Mouse (Mus musculus) heart, embryonic 14.5 days (tissue): ENCODE measurements around the gene Clic1. TPM values are rescaled to one million over a fixed set of nuclear protein-coding genes. Genes with fewer than 3 reads are reported as not detected.
"Not testable (repeated sequence)": the region's sequence is repeated elsewhere in the genome, so short reads cannot be mapped to it uniquely, and the experiment has no call there.

ENCODE experiments used
- ATAC-seq: fragments of 200-750 bp; cut with Nextera tagmentation; 2 replicates; pipeline ENCODE4 v1.8.0; 2017; ENCODE audit warnings: low read depth, moderate TSS enrichment; ENCODE audit not compliant: insufficient number of reproducible peaks, insufficient read depth, low FRiP score
- H3K27ac ChIP-seq, 2 experiments: fragments of 200-500 bp in 1 of 2; fragments of 300-500 bp in 1 of 2; sonication (generic) in 1 of 2; replicated peaks in 1 of 2; 2 replicates each; pipeline ENCODE4 v1.5.1; 2012 to 2014; ENCODE audit warnings: low read depth in 2 of 2, low read length in 2 of 2, control low read depth in 1 of 2, mild to moderate bottlenecking in 1 of 2, mixed read lengths in 1 of 2; ENCODE audit not compliant: control insufficient read depth in 1 of 2, insufficient read depth in 1 of 2
- H3K27me3 ChIP-seq: fragments of 300-500 bp; sonication (generic); 2 replicates; pipeline ENCODE4 v1.6.1; 2014; ENCODE audit warnings: mild to moderate bottlenecking, low read length, control low read depth; ENCODE audit not compliant: control insufficient read depth, insufficient read depth
- H3K36me3 ChIP-seq: fragments of 300-500 bp; sonication (generic); 2 replicates; pipeline ENCODE4 v1.6.1; 2014; ENCODE audit warnings: mild to moderate bottlenecking, control low read depth, low read length, mixed read lengths; ENCODE audit not compliant: control insufficient read depth, insufficient read depth
- H3K4me1 ChIP-seq, 2 experiments: fragments of 200-500 bp in 1 of 2; fragments of 300-500 bp in 1 of 2; sonication (generic) in 1 of 2; 2 replicates each; pipeline ENCODE4 v1.6.1; 2012 to 2014; ENCODE audit warnings: low read length in 2 of 2, control low read depth in 1 of 2, mixed read lengths in 1 of 2; ENCODE audit not compliant: control insufficient read depth in 2 of 2, insufficient read depth in 2 of 2
- H3K4me2 ChIP-seq: fragments of 300-500 bp; sonication (generic); 2 replicates; pipeline ENCODE4 v1.6.1; 2014; ENCODE audit warnings: mild to moderate bottlenecking, low read length
- H3K4me3 ChIP-seq, 2 experiments: fragments of 200-500 bp in 1 of 2; fragments of 300-500 bp in 1 of 2; sonication (generic) in 1 of 2; 2 replicates each; pipeline ENCODE4 v1.5.1; 2012 to 2014; ENCODE audit warnings: low read length in 2 of 2, mild to moderate bottlenecking in 2 of 2, control low read depth in 1 of 2, low read depth in 1 of 2, moderate library complexity in 1 of 2; ENCODE audit not compliant: control insufficient read depth in 1 of 2, insufficient read depth in 1 of 2
- H3K9ac ChIP-seq: fragments of 300-500 bp; sonication (generic); 2 replicates; pipeline ENCODE4 v1.6.1; 2014; ENCODE audit warnings: mild to moderate bottlenecking, low read length
- H3K9me3 ChIP-seq: fragments of 300-500 bp; sonication (generic); 2 replicates; pipeline ENCODE4 v1.6.1; 2016; ENCODE audit warnings: low read length, control low read depth; ENCODE audit not compliant: control insufficient read depth
- WGBS: fragments of 180-500 bp; shearing (Covaris S2); extraction: QIAGEN DNeasy Blood & Tissue Kit; methylation state at CpG from one replicate; pipeline ENCODE4 v1.1.7; 2014; 5-methylcytosine and 5-hydroxymethylcytosine counted together
- polyA plus RNA-seq: library from polyadenylated mRNA; unstranded; fragments of >200 nt; fragmentation: Nextera tagmentation; extraction: Ambion mirVana; gene quantifications from 2 replicates; pipeline ENCODE4 v1.2.1, GENCODE M21; 2014

Clic1 gene
- polyA plus RNA-seq, 1 experiment from 2014 or later, result 108 TPM

GRCm38 (mm10) chr17:35005158-35005557 is 44.6 kb upstream of the Clic1 start:
- Histone ChIP-seq H3K4me2 (no peak overlapping the region), H3K4me1 (peaks cover 7 to 18% of the 10 kb centered on the region in 2 experiments), H3K9ac (no peak overlapping the region), H3K9me3 (no peaks in the 10 kb centered on the region), H3K27ac (no peak overlapping the region), H3K4me3 (no peak overlapping the region), H3K27me3 (no peaks in the 10 kb centered on the region), H3K36me3 (peaks cover 63% of the 10 kb centered on the region)
- no peak for ATAC-seq
- WGBS, result 86% methylated on average over 10 of the region's 10 CpGs

- not testable (repeated sequence) for H3K9ac ChIP-seq
Measured at GRCm38 (mm10) chr17:35005902-35006301, 43.9 kb upstream of the Clic1 start.

DNA sequence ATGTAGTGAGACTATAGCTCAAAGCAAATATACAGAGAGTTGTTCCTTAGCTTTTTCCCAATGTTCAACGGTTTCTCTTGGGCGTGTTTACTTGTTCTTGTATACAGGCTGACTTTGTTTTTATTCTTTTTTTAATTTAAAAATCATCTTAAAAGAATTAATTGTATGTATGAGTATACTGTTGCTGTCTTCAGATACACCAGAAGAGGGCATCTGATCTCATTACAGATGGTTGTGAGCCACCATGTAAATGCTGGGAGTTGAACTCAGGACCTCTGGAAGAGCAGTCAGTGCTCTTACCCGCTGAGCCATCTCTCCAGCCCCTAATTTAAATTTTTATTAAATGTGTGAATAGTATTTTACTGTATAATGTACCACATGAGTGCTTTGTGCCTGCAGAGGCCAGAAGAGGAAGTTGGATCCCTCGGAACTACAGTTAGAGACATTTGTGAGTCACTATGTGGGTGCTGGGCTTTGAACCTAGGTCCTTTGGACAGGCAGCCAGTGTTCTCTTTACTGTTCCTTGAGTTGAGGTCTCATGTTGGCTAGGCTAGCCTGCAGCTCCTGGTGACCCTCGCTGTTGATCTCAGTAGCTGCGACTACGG is 42.3 kb upstream of the Clic1 start:
- Histone ChIP-seq H3K4me2 (no peak overlapping the region), H3K27ac (no peak overlapping the region), H3K4me3 (no peak overlapping the region), H3K9me3 (no peaks in the 10 kb centered on the region), H3K27me3 (no peaks in the 10 kb centered on the region), H3K9ac (no peak overlapping the region), H3K4me1 (peaks cover 2 to 10% of the 10 kb centered on the region in 2 experiments), H3K36me3 (peaks cover 86% of the 10 kb centered on the region)
- WGBS, result 96% methylated on average over 7 of the region's 7 CpGs
- ATAC-seq, result no peak

More at GRCm38 (mm10) chr17:35005902-35006301, 43.9 kb upstream of the Clic1 start:
- ATAC-seq, H3K27ac ChIP-seq, H3K27me3 ChIP-seq, H3K4me3 ChIP-seq, H3K9me3 ChIP-seq, H3K4me2 ChIP-seq: not testable (repeated sequence)
- peaks cover 7 to 18% of the 10 kb centered on the region in 2 experiments for H3K4me1 ChIP-seq
- 93% methylated on average over 4 of the region's 5 CpGs for WGBS
- peaks cover 71% of the 10 kb centered on the region for H3K36me3 ChIP-seq

DNA sequence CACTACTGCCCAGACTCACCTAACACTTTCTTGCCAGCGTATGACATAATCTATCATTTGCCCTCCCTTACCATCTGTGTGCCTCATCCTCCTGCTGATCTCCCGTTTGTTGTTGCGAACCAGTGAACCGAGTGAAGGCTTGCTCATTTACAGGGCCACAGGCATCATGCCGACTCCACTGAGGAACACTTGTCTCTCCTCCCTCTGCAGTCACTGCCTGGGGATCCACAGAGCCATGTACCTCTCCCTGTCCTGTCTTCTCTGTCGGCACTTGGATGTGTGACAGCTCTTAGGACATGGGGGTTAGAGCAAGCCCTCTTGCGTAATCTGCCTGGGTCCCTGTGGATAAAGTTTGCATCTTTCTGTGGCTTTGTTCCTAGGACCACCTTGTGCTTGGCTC is 40.2 kb upstream of the Clic1 start:
- Histone ChIP-seq H3K4me1 (no peaks in the 10 kb centered on the region), H3K27ac (no peak overlapping the region), H3K4me3 (no peak overlapping the region), H3K9ac (no peak overlapping the region), H3K4me2 (no peak overlapping the region), H3K9me3 (no peaks in the 10 kb centered on the region), H3K27me3 (no peaks in the 10 kb centered on the region), H3K36me3 (peaks cover 96% of the 10 kb centered on the region)
- no peak for ATAC-seq
- WGBS, result 88% methylated on average over 7 of the region's 7 CpGs

GRCm38 (mm10) chr17:35011440-35011839 is 38.3 kb upstream of the Clic1 start:
- Histone ChIP-seq H3K9ac (no peak overlapping the region), H3K27me3 (no peaks in the 10 kb centered on the region), H3K4me1 (peaks cover 5 to 6% of the 10 kb centered on the region in 2 experiments), H3K36me3 (peaks cover 94% of the 10 kb centered on the region), H3K4me3 (no peak overlapping the region), H3K9me3 (no peaks in the 10 kb centered on the region), H3K27ac (no peak overlapping the region), H3K4me2 (no peak overlapping the region)
- ATAC-seq, result no peak
- 85% methylated on average over 8 of the region's 8 CpGs for WGBS

DNA sequence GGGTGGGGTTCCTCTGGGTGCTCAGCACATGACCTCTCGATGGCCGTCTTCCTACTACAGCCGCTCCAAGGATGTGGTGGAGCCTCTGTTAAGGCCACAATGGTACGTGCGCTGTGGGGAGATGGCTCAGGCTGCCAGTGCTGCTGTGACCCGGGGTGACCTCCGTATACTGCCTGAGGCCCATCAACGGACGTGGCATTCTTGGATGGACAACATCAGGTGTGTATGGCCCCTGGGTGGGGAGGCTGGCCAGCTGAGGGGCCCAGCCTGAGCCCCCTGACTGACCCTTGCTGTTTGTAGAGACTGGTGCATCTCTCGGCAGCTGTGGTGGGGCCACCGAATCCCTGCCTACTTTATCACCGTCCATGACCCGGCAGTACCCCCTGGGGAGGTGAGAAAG is 37.3 kb upstream of the Clic1 start:
- H3K4me1 ChIP-seq, result peaks cover 8 to 10% of the 10 kb centered on the region in 2 experiments
- H3K9me3 ChIP-seq, result no peaks in the 10 kb centered on the region
- no peak overlapping the region for H3K4me2 ChIP-seq
- peaks cover 86% of the 10 kb centered on the region for H3K36me3 ChIP-seq
- H3K4me3 ChIP-seq, result no peak overlapping the region
- WGBS, result 80% methylated on average over 13 of the region's 13 CpGs
- no peaks in the 10 kb centered on the region for H3K27me3 ChIP-seq
- no peak overlapping the region for H3K27ac ChIP-seq
- no peak for ATAC-seq
- no peak overlapping the region for H3K9ac ChIP-seq

DNA sequence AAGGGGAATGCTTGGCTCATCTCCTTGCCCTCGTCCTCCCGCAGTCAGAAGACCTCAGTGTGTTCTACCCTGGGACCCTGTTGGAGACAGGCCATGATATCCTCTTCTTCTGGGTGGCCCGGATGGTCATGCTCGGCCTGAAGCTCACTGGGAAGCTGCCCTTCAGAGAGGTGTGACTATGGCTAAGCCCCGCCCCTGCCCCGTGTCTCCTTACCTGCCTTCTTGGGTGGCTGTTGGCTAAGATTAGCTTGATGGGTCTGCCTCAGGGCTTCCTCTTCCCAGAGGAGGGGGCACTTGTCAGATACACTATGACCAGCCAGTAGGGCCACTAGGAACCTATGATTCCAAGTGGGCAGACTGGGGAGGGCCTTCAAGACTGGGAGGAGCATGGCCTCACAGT is 36.5 kb upstream of the Clic1 start:
- Histone ChIP-seq H3K9ac (no peak overlapping the region), H3K27me3 (no peaks in the 10 kb centered on the region), H3K27ac (no peak overlapping the region), H3K4me2 (no peak overlapping the region), H3K4me3 (no peak overlapping the region), H3K4me1 (peaks cover 8 to 10% of the 10 kb centered on the region in 2 experiments), H3K36me3 (peaks cover 79% of the 10 kb centered on the region), H3K9me3 (no peaks in the 10 kb centered on the region)
- 80% methylated on average over 6 of the region's 6 CpGs for WGBS
- no peak for ATAC-seq

GRCm38 (mm10) chr17:35015296-35015695 is 34.5 kb upstream of the Clic1 start:
- Histone ChIP-seq H3K4me2 (no peak overlapping the region), H3K27ac (no peak overlapping the region), H3K36me3 (peaks cover 58% of the 10 kb centered on the region), H3K27me3 (no peaks in the 10 kb centered on the region), H3K4me1 (peaks cover 8 to 10% of the 10 kb centered on the region in 2 experiments), H3K9me3 (no peaks in the 10 kb centered on the region), H3K9ac (no peak overlapping the region), H3K4me3 (no peak overlapping the region)
- no peak for ATAC-seq
- WGBS, result 91% methylated on average over 16 of the region's 16 CpGs
